Mouse (Mus musculus): ENCODE data around the gene Morn4.

DNA sequence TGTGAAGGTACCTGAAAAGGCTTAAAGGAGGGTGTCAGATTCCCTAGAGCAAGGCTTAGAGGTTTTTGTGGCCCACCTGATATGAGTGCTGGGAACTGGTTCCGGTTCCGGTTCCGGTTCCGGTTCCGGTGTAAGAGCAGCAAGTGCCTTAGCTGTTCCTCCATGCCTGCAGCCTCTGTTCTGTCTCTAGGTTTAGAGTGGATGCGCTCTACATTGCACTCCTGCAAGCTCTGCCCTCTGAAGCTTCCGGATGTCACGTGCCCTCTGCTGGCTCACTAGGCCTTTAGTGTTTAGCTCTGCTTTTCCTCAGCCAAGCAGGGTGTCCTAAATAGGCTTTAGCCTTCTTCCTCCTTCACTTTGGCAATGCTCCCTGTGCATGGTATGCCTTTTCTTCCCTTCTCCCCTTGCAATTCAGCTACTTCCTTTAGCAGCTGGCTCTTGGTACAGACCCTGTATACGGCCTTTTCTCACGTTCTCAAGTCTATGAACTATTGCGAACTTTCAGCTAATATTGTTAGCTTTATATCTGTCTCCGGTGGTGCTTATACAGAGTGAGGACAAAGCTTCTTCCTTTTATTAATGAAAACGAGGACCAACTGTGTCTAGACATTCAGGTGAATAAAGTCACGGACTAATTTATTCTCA is 3.1 kb upstream of the Morn4 start:
- TF ChIP-seq POLR2A (IDR thresholded peaks at IDR 0.05; ENCODE audit: low read depth, low read length) (no peak), CTCF (conservative IDR thresholded peaks at IDR 0.05; ENCODE audit: insufficient read depth, insufficient read length, low read depth, low read length) (no peak)
